Mouse (Mus musculus) heart, embryonic 13.5 days (tissue): ENCODE data around the gene Zfp423. TPM values are rescaled to one million over a fixed set of nuclear protein-coding genes. Genes with fewer than 3 reads are reported as not detected.
A peak's percentile ranks its signal among the peaks of the same experiment; 100 is the strongest.

Source experiments
- ATAC-seq: fragments of 200-750 bp; cut with Nextera tagmentation; 2 replicates; pipeline ENCODE4 v1.8.0; 2017; ENCODE audit warnings: moderate TSS enrichment; ENCODE audit not compliant: insufficient number of reproducible peaks, low FRiP score, low TSS enrichment; ENCODE audit errors: extremely low read depth
- H3K27ac ChIP-seq: fragments of 300-500 bp; sonication (generic); replicated peaks from 2 replicates; pipeline ENCODE4 v1.5.1; 2015; ENCODE audit warnings: moderate library complexity, mild to moderate bottlenecking, inconsistent platforms
- H3K27me3 ChIP-seq: fragments of 300-500 bp; sonication (generic); replicated peaks from 2 replicates; pipeline ENCODE4 v1.6.1; 2015; ENCODE audit warnings: mild to moderate bottlenecking, inconsistent platforms
- H3K36me3 ChIP-seq: fragments of 300-500 bp; sonication (generic); 2 replicates; pipeline ENCODE4 v1.6.1; 2015; ENCODE audit warnings: mild to moderate bottlenecking, inconsistent platforms
- H3K4me1 ChIP-seq: fragments of 300-500 bp; sonication (generic); 2 replicates; pipeline ENCODE4 v1.6.1; 2015; ENCODE audit warnings: inconsistent platforms
- H3K4me2 ChIP-seq: fragments of 300-500 bp; sonication (generic); 2 replicates; pipeline ENCODE4 v1.6.1; 2015; ENCODE audit warnings: inconsistent platforms, mild to moderate bottlenecking, moderate library complexity
- H3K4me3 ChIP-seq: fragments of 300-500 bp; sonication (generic); 2 replicates; pipeline ENCODE4 v1.5.1; 2015; ENCODE audit warnings: moderate library complexity, mild to moderate bottlenecking, inconsistent platforms
- H3K9ac ChIP-seq: fragments of 300-500 bp; sonication (generic); 2 replicates; pipeline ENCODE4 v1.6.1; 2015; ENCODE audit warnings: inconsistent platforms, mild to moderate bottlenecking, moderate library complexity
- H3K9me3 ChIP-seq: fragments of 300-500 bp; sonication (generic); 2 replicates; pipeline ENCODE4 v1.6.1; 2016; ENCODE audit warnings: inconsistent platforms
- WGBS: fragments of 180-500 bp; shearing (Covaris S2); methylation state at CpG from one replicate; pipeline ENCODE4 v1.1.7; 2015; ENCODE audit warnings: mixed read lengths; 5-methylcytosine and 5-hydroxymethylcytosine counted together
- polyA plus RNA-seq: library from polyadenylated mRNA; unstranded; fragments of >200 nt; fragmentation: Nextera tagmentation; extraction: Ambion mirVana; gene quantifications from 2 replicates; pipeline ENCODE4 v1.2.1, GENCODE M21; 2015

Zfp423 gene
- polyA plus RNA-seq, 1 experiment from 2014 or later: 4.1 TPM

- WGBS: 37% methylated on average over 12 of the region's 12 CpGs
- H3K36me3 ChIP-seq: no peaks in the 10 kb centered on the region
- H3K4me2 ChIP-seq: 0 out of 2 replicates have a peak overlapping the region, but pooled peaks have one; percentile 7
- no peaks in the 10 kb centered on the region for H3K9me3 ChIP-seq
- ATAC-seq: no peak
- peak overlapping the region; percentile 67 for H3K9ac ChIP-seq
- peaks cover 84% of the 10 kb centered on the region for H3K4me1 ChIP-seq
- H3K27me3 ChIP-seq: 0 out of 2 replicates have a peak, but pooled peaks cover 3% of the 10 kb centered on the region
- H3K27ac ChIP-seq: peak overlapping the region; percentile 86
- H3K4me3 ChIP-seq: no peak overlapping the region
These were observed 125.4 kb downstream of the Zfp423 start for GRCm38 (mm10) chr8:87833841-87834620.

DNA sequence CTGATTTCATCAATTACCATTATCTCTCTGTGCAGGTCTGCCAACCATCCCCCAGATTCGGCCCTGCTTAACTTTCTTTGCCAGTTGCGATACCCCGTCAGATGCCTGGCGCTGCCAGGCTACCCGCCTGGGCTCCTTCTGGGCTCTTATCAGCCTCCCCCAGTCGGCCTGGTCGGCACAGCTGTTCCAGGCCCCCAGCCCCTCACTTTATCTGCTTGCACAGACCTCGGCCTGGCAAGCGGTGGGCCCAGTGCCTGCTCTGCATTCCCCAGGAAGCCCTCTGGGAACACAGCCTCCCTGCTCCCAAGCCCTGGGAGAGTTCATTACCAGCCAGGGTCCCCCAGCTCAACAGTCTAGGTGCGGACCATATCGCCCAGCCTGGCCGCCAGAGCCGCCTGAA, 126.1 kb downstream of the Zfp423 start:
- Histone ChIP-seq H3K4me3 (no peak overlapping the region), H3K4me1 (peaks cover 83% of the 10 kb centered on the region), H3K27me3 (0 out of 2 replicates have a peak, but pooled peaks cover 3% of the 10 kb centered on the region), H3K9ac (peak overlapping the region; percentile 67), H3K36me3 (no peaks in the 10 kb centered on the region), H3K27ac (peak overlapping the region; percentile 60), H3K9me3 (no peaks in the 10 kb centered on the region), H3K4me2 (peak overlapping the region; percentile 24; the same call in 1 of the 2 replicates)
- 23% methylated on average over 13 of the region's 13 CpGs for WGBS
- ATAC-seq: no peak

- no peaks in the 10 kb centered on the region for H3K9me3 ChIP-seq
- peak overlapping the region; percentile 60 for H3K27ac ChIP-seq
- H3K27me3 ChIP-seq: 0 out of 2 replicates have a peak, but pooled peaks cover 3% of the 10 kb centered on the region
- WGBS: 55% methylated on average over 23 of the region's 23 CpGs
- H3K36me3 ChIP-seq: no peaks in the 10 kb centered on the region
- ATAC-seq: no peak
- H3K4me3 ChIP-seq: no peak overlapping the region
- H3K4me2 ChIP-seq: peak overlapping the region; percentile 24; the same call in 1 of the 2 replicates
- H3K9ac ChIP-seq: peak overlapping the region; percentile 67
- H3K4me1 ChIP-seq: peaks cover 76% of the 10 kb centered on the region
These were observed 126.7 kb downstream of the Zfp423 start for GRCm38 (mm10) chr8:87832381-87833325.

GRCm38 (mm10) chr8:87831567-87831966, 127.8 kb downstream of the Zfp423 start:
- 16% methylated on average over 5 of the region's 5 CpGs for WGBS
- H3K4me1 ChIP-seq: peaks cover 65% of the 10 kb centered on the region
- 0 out of 2 replicates have a peak, but pooled peaks cover 3% of the 10 kb centered on the region for H3K27me3 ChIP-seq
- ATAC-seq: no peak
- no peak overlapping the region for H3K4me3 ChIP-seq
- no peaks in the 10 kb centered on the region for H3K9me3 ChIP-seq
- H3K27ac ChIP-seq: peak overlapping the region; percentile 62
- peak overlapping the region; percentile 33; the same call in 1 of the 2 replicates for H3K9ac ChIP-seq
- no peak overlapping the region for H3K4me2 ChIP-seq
- no peaks in the 10 kb centered on the region for H3K36me3 ChIP-seq

DNA sequence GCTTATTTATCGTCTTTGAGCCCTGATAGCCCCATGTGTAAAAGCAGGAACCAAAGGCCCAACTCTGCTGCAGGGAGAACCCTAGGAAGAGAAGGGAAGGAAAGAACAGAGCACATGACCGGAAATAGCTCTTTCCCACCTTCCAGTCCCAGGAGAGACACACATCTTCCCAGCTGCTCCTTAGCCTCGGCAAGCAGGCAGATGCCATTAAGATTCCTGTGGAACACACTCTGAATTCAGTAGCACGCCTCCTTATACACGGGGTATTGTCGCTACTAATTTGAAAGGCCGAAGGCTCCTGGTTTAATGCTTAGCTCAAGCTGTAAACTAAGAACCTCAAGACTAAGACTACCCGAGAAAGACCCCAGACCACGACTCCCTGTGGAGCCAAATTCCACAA, 128.3 kb downstream of the Zfp423 start:
- WGBS: 30% methylated on average over 9 of the region's 9 CpGs
- Histone ChIP-seq H3K4me1 (peaks cover 64% of the 10 kb centered on the region), H3K36me3 (no peaks in the 10 kb centered on the region), H3K27me3 (0 out of 2 replicates have a peak, but pooled peaks cover 3% of the 10 kb centered on the region), H3K27ac (peak overlapping the region; percentile 62; the same call in 1 of the 2 replicates), H3K4me3 (no peak overlapping the region), H3K9me3 (no peaks in the 10 kb centered on the region), H3K4me2 (no peak overlapping the region), H3K9ac (peak overlapping the region; percentile 33; the same call in 1 of the 2 replicates)
- no peak for ATAC-seq

- no peak overlapping the region for H3K4me3 ChIP-seq
- H3K27ac ChIP-seq: no peak overlapping the region
- no peak overlapping the region for H3K4me2 ChIP-seq
- H3K9ac ChIP-seq: no peak overlapping the region
- H3K4me1 ChIP-seq: peaks cover 57% of the 10 kb centered on the region
- 0 out of 2 replicates have a peak, but pooled peaks cover 3% of the 10 kb centered on the region for H3K27me3 ChIP-seq
- H3K9me3 ChIP-seq: no peaks in the 10 kb centered on the region
- ATAC-seq: no peak
- WGBS: 17% methylated on average over 6 of the region's 6 CpGs
- no peaks in the 10 kb centered on the region for H3K36me3 ChIP-seq
These were observed 129.2 kb downstream of the Zfp423 start for GRCm38 (mm10) chr8:87830200-87830599.

GRCm38 (mm10) chr8:87826013-87826660, 133.3 kb downstream of the Zfp423 start:
- no peak for ATAC-seq

GRCm38 (mm10) chr8:87823172-87823571, 136.2 kb downstream of the Zfp423 start:
- WGBS: 26% methylated on average over 7 of the region's 7 CpGs
- no peak for ATAC-seq
- H3K4me1 ChIP-seq: peaks cover 25% of the 10 kb centered on the region
- no peaks in the 10 kb centered on the region for H3K36me3 ChIP-seq
- H3K4me3 ChIP-seq: no peak overlapping the region
- H3K27me3 ChIP-seq: no peaks in the 10 kb centered on the region
- peak overlapping the region; percentile 39 for H3K4me2 ChIP-seq
- H3K9ac ChIP-seq: 0 out of 2 replicates have a peak overlapping the region, but pooled peaks have one; percentile 45
- peak overlapping the region; percentile 39; the same call in 1 of the 2 replicates for H3K27ac ChIP-seq
- no peaks in the 10 kb centered on the region for H3K9me3 ChIP-seq

More at GRCm38 (mm10) chr8:87826013-87826660, 133.3 kb downstream of the Zfp423 start:
- WGBS: 66% methylated on average over 9 of the region's 9 CpGs
- H3K27me3 ChIP-seq: no peaks in the 10 kb centered on the region
- H3K27ac ChIP-seq: no peak overlapping the region
- H3K4me2 ChIP-seq: no peak overlapping the region
- H3K9ac ChIP-seq: no peak overlapping the region
- no peaks in the 10 kb centered on the region for H3K36me3 ChIP-seq
- H3K4me3 ChIP-seq: no peak overlapping the region
- no peaks in the 10 kb centered on the region for H3K9me3 ChIP-seq
- H3K4me1 ChIP-seq: peaks cover 36% of the 10 kb centered on the region

- Histone ChIP-seq H3K4me3 (no peak overlapping the region), H3K9ac (0 out of 2 replicates have a peak overlapping the region, but pooled peaks have one; percentile 45), H3K9me3 (no peaks in the 10 kb centered on the region), H3K27ac (peak overlapping the region; percentile 33), H3K4me1 (peaks cover 25% of the 10 kb centered on the region), H3K36me3 (no peaks in the 10 kb centered on the region), H3K27me3 (no peaks in the 10 kb centered on the region), H3K4me2 (peak overlapping the region; percentile 39)
- WGBS: 31% methylated on average over 12 of the region's 12 CpGs
- no peak for ATAC-seq
These were observed 136.7 kb downstream of the Zfp423 start for GRCm38 (mm10) chr8:87822690-87823089.

GRCm38 (mm10) chr8:87822175-87822574, 137.2 kb downstream of the Zfp423 start:
- peaks cover 28% of the 10 kb centered on the region for H3K4me1 ChIP-seq
- H3K4me2 ChIP-seq: peak overlapping the region; percentile 39; the same call in 1 of the 2 replicates
- no peaks in the 10 kb centered on the region for H3K9me3 ChIP-seq
- peak overlapping the region; percentile 33 for H3K27ac ChIP-seq
- H3K4me3 ChIP-seq: no peak overlapping the region
- 44% methylated on average over 11 of the region's 11 CpGs for WGBS
- H3K27me3 ChIP-seq: no peaks in the 10 kb centered on the region
- no peak overlapping the region for H3K9ac ChIP-seq
- ATAC-seq: no peak
- H3K36me3 ChIP-seq: no peaks in the 10 kb centered on the region
